Mouse (Mus musculus): ENCODE results near the gene Rps6ka3. TPM values are rescaled to one million over a fixed set of nuclear protein-coding genes. Genes with fewer than 3 reads are reported as not detected.

The Rps6ka3 gene
- polyA plus RNA-seq (2017; shearing (Covaris generic)): 10 to 100 TPM in 1 of 2 experiments, 1 to 10 TPM in 1; 7.1 to 14.1 TPM

DNA sequence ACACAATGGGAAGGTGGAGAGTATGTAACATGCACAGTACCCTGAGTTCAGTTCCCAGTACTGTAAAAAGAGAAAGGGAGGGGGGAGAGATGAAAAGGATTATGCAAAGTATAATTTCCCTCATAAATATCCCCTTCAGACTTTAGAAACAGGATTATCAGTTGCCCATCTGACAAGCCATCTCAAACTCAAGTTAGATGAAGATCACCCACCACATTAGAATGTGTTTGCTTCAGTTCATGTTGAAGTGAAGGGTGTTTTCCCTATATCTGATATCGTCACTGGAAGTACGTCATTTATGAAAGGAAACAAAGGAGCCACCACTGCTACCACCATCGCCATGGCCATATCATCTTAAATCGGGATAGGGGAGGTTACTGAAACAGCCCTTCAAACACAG, at the start of gene Rps6ka3:
Gene Rps6ka3, plus strand, starts transcription at position 301 of the 400 bp plus-strand sequence.

DNA sequence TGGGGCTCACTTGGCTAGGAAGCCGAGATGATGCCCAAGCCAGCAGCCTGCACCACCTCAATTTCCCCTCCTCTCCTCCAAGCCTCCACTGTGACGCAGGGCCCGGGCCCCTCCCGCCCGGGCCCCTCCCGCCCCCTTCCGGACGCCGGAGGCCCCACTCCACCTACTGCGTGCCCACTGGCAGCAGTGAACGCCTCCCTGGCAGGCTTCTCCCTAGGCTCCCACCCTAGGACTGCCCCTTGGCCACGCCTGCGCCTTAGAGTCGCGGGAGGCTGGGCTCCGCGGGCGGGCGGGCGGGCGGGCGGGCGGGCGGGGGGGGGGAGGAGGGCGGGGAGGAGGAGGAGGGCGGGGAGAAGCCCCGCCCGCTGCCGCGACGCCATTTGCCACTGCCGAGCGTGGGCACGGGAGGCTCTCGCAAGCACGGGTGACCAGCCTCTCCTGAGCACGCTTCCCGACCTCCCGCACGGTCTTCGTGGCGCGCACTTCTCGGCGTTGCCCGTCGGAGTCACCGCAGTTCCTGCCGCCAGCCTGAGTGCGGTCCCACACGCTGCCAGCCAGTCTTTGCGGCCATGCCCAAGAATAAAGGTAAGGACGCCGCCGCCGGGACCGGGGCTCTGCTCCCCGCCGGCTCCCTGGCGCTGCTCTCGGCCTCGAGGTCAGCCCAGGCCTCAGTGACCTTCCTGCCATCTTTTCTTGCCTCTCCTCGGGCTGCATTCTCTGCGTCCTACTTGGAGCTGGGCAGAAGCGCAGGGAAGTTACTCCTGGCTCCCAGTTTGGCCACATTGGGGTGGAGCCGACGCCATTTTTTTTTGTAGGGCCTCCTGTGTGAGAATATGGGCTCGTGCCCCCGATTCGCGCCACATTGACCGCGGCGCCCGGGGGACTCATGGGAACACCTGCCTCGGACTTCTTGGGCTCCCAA, 162.0 kb downstream of the Rps6ka3 start, which contains the start of gene Eif1ax:
Gene Eif1ax, plus strand, starts transcription at position 348 of the 922 bp plus-strand sequence.

DNA sequence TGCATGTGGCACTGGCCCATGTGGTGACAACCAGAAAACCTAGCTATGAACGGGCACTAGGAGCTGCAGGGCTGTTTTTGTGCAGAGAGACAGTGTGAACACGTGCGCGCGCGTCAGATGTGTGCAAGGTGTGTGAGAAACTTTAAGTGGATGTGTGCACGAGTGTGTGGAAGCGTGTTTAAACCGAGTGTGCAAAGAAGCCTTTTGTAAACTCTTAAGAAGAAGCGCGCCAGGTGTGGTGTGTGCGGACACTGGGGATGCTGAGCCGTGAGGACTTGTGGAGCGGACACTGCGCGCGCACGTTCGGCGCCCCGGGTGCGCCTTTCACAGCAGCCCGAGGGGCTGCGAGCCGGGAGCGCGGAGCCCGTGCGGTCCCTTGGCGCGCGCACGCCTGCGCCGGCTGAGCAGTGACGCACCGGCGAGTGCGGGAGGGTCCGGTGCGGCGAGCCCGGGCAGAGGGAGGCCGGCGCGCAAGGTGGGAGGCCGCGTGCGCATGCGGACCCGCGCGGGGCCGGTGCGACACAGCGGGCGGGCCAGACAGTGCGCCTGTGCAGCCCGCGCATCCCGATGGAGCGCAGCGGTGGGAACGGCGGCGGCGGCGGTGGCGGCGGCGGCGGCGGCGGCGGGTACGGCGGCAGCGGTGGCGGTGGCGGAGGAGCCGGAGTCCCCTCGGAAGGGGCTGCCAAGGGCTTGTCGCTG, 204.2 kb downstream of the Rps6ka3 start, which contains the start of gene Map7d2:
Gene Map7d2, plus strand, starts transcription at position 443 of the 699 bp plus-strand sequence.

Other genes with a start within 250 kb of the Rps6ka3 start
- 10 to 100 TPM; 37.5 to 54.5 TPM for gene Eif1ax, start 161.9 kb downstream of the Rps6ka3 start, polyA plus RNA-seq (2017; shearing (Covaris generic))
- gene Map7d2, start 204.3 kb downstream of the Rps6ka3 start, polyA plus RNA-seq (2017; shearing (Covaris generic)): under 1 TPM; 0.08 to 0.17 TPM

Measured in inflammation-experienced regulatory T-cells (primary cell).